Mouse (Mus musculus) stomach, postnatal 0 days (tissue): ENCODE data around the gene Rubcnl. TPM values are rescaled to one million over a fixed set of nuclear protein-coding genes. Genes with fewer than 3 reads are reported as not detected.
A peak's percentile ranks its signal among the peaks of the same experiment; 100 is the strongest.

Source experiments
- ATAC-seq: fragments of 200-750 bp; cut with Nextera tagmentation; 2 replicates; pipeline ENCODE4 v1.8.0; 2017; ENCODE audit not compliant: low FRiP score, low TSS enrichment
- DNase-seq: peaks from one replicate; pipeline ENCODE4 v3.0.0-alpha.2; 2016; ENCODE audit warnings: low spot score
- H3K27ac ChIP-seq: fragments of 300-500 bp; sonication (generic); replicated peaks from 2 replicates; pipeline ENCODE4 v1.5.1; 2014; ENCODE audit warnings: mild to moderate bottlenecking, control low read depth
- H3K27me3 ChIP-seq: fragments of 300-500 bp; sonication (generic); 2 replicates; pipeline ENCODE4 v1.6.1; 2014; ENCODE audit warnings: low read length; ENCODE audit not compliant: control insufficient read depth, insufficient read depth
- H3K36me3 ChIP-seq: fragments of 300-500 bp; sonication (generic); 2 replicates; pipeline ENCODE4 v1.6.1; 2014; ENCODE audit warnings: low read length, mixed read lengths; ENCODE audit not compliant: control insufficient read depth, insufficient read depth
- H3K4me1 ChIP-seq: fragments of 300-500 bp; sonication (generic); replicated peaks from 2 replicates; pipeline ENCODE4 v1.6.1; 2014; ENCODE audit warnings: antibody characterized with exemption; ENCODE audit not compliant: control insufficient read depth, insufficient read depth
- H3K4me2 ChIP-seq: fragments of 300-500 bp; sonication (generic); replicated peaks from 2 replicates; pipeline ENCODE4 v1.6.1; 2014; ENCODE audit warnings: low read depth, mild to moderate bottlenecking, control low read depth, moderate library complexity
- H3K4me3 ChIP-seq: fragments of 300-500 bp; sonication (generic); 2 replicates; pipeline ENCODE4 v1.5.1; 2014; ENCODE audit warnings: low read depth, low read length, control low read depth
- H3K9ac ChIP-seq: fragments of 300-500 bp; sonication (generic); 2 replicates; pipeline ENCODE4 v1.6.1; 2014; ENCODE audit warnings: mild to moderate bottlenecking, low read length, control low read depth, mixed read lengths
- H3K9me3 ChIP-seq: fragments of 300-500 bp; sonication (generic); 2 replicates; pipeline ENCODE4 v1.6.1; 2016; ENCODE audit warnings: low read length; ENCODE audit not compliant: control insufficient read depth
- CTCF ChIP-seq: IDR thresholded peaks from 2 replicates; pipeline ENCODE4 v1.5.1; 2016; ENCODE audit warnings: antibody characterized with exemption, low read depth, mild to moderate bottlenecking, moderate library complexity
- EP300 ChIP-seq: optimal IDR thresholded peaks from 2 replicates; pipeline ENCODE3; 2016; ENCODE audit warnings: antibody characterized with exemption
- WGBS: fragments of 180-500 bp; shearing (Covaris S2); extraction: QIAGEN DNeasy Blood & Tissue Kit; methylation state at CpG from one replicate; pipeline ENCODE4 v1.1.7; 2014; 5-methylcytosine and 5-hydroxymethylcytosine counted together
- polyA plus RNA-seq: library from polyadenylated mRNA; unstranded; fragments of >200 nt; fragmentation: Nextera tagmentation; extraction: Ambion mirVana; gene quantifications from 2 replicates; pipeline ENCODE4 v1.2.1, GENCODE M21; 2015

Rubcnl gene
- 0.23 and 0.27 TPM in 2 replicates for polyA plus RNA-seq

GRCm38 (mm10) chr14:75015856-75016714, at the start of gene Rubcnl:
TSS of gene Rubcnl (plus strand) at chr14:75016027.
- DNase-seq, result peak; percentile 78
- H3K9ac ChIP-seq, result peak within 1 kb of the TSS; percentile 66
- H3K27ac ChIP-seq, result no peak within 1 kb of the TSS
- no peaks in the 10 kb centered on the region for H3K27me3 ChIP-seq
- no peaks in the 10 kb centered on the region for H3K36me3 ChIP-seq
- H3K4me1 ChIP-seq, result no peaks in the 10 kb centered on the region
- H3K4me2 ChIP-seq, result peak within 1 kb of the TSS; percentile 93
- no peaks in the 10 kb centered on the region for H3K9me3 ChIP-seq
- 1% methylated on average over 49 of the region's 49 CpGs for WGBS
- TF ChIP-seq EP300, result no peak
- TF ChIP-seq CTCF, result peak; percentile 95
- peak within 1 kb of the TSS; percentile 61 for H3K4me3 ChIP-seq
- peak; percentile 49 for ATAC-seq

DNA sequence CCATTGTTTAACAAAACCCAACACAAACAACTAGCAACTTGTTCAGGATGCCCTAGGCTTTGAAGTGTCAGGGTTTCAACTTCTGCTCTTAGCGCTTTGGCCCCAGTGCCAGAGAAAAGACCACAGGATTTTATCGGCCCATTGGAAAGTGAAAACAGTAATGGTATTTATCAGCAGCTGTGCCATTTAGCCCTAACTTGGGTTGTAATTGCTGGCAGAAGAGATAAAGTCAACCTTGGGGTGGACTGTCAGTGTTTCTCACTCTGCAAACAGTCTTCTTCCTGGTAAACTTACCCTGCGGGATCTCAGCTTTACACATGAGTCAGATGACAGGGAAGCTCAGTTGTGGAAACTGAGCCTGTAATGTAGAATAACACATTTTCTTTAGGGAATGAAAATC, 43.6 kb upstream of the Rubcnl start:
- H3K4me2 ChIP-seq, result no peak overlapping the region
- ATAC-seq, result no peak
- 37% methylated on average over 3 of the region's 3 CpGs for WGBS

DNA sequence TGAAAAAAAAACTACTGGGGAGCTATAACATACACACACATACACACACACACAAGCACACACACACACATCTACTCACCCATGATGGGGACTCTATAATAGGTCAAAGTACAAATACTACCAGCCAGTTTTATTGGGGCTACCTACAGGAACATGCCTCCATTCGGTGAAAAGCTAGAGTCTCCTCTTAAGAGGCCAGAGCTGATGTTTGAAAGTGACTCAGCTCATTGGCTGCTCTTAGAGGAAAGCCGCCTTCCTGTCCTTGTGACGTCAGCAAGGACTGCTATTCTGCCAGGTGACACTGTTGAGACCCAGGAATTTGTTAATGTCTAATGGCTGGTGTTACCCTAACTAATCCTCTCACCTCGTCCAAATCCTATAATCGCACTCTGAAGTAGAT, 43.1 kb upstream of the Rubcnl start:
- TF ChIP-seq EP300 (no peak), CTCF (no peak)
- Histone ChIP-seq H3K4me1 (no peaks in the 10 kb centered on the region), H3K9ac (no peak overlapping the region), H3K27ac (no peak overlapping the region), H3K9me3 (no peaks in the 10 kb centered on the region), H3K4me3 (no peak overlapping the region), H3K27me3 (no peaks in the 10 kb centered on the region), H3K36me3 (no peaks in the 10 kb centered on the region), H3K4me2 (no peak overlapping the region)
- DNase-seq (no peak), ATAC-seq (no peak)
- 74% methylated on average over 5 of the region's 5 CpGs for WGBS

More for the DNA sequence above, 43.6 kb upstream of the Rubcnl start:
- H3K4me3 ChIP-seq, result no peak overlapping the region
- no peaks in the 10 kb centered on the region for H3K9me3 ChIP-seq
- H3K9ac ChIP-seq, result no peak overlapping the region
- no peaks in the 10 kb centered on the region for H3K36me3 ChIP-seq
- no peaks in the 10 kb centered on the region for H3K27me3 ChIP-seq
- TF ChIP-seq EP300 (no peak), CTCF (no peak)
- H3K4me1 ChIP-seq, result no peaks in the 10 kb centered on the region
- no peak overlapping the region for H3K27ac ChIP-seq
- DNase-seq, result no peak

DNA sequence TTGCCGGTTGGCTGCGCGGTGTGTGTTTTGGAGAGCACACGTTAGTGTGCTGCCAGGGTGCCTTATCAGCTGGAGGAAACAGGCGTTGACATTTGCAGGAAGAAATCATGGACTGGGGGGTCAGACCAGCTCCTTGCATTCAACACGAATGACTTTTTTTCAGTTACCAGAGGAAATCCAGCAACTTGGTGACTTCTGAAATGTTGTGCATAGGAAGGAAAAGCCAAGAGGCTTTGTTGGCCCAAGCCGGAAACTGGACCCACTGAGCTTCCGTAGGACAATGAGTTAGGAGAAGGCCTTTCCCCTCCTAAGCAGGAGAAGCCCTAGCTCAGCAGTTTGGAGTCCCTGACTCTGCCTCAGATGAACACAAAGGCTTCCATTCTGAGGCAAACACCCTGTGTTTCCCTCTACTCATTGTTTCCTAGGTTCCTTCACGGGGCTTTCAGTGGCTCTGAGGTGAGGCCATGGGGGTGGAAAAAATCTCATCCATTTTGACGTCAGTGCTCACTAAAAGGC, 41.6 kb upstream of the Rubcnl start:
- no peak for ATAC-seq
- DNase-seq, result no peak
- 63% methylated on average over 10 of the region's 10 CpGs for WGBS
- Histone ChIP-seq H3K9ac (no peak overlapping the region), H3K4me2 (no peak overlapping the region), H3K9me3 (no peaks in the 10 kb centered on the region), H3K4me1 (no peaks in the 10 kb centered on the region), H3K27ac (no peak overlapping the region), H3K36me3 (no peaks in the 10 kb centered on the region), H3K27me3 (no peaks in the 10 kb centered on the region), H3K4me3 (no peak overlapping the region)
- TF ChIP-seq EP300 (no peak), CTCF (no peak)

DNA sequence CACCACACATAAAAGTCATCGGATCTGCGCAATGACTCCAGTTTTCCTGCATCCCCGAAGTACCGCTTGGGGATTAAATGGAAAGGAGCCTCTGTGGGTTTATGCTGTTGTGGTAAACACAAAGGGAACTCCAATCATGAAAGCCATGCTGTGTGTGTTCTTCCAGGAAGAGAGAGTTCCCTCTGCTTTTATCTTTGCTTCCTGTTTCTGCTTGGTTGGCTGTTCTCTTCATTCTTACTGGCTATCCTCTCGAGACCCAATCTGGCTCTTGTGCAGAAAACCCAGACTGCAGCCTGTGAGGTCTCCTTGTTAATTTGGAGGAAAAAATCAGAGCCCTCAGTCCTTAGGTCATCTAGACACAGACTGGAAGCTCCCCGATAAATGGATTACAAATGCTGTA, 38.9 kb upstream of the Rubcnl start:
- no peak overlapping the region for H3K27ac ChIP-seq
- H3K4me3 ChIP-seq, result no peak overlapping the region
- WGBS, result 66% methylated on average over 6 of the region's 6 CpGs
- DNase-seq (no peak), ATAC-seq (no peak)
- no peaks in the 10 kb centered on the region for H3K9me3 ChIP-seq
- no peaks in the 10 kb centered on the region for H3K27me3 ChIP-seq
- no peak overlapping the region for H3K4me2 ChIP-seq
- no peaks in the 10 kb centered on the region for H3K4me1 ChIP-seq
- H3K36me3 ChIP-seq, result no peaks in the 10 kb centered on the region
- H3K9ac ChIP-seq, result no peak overlapping the region
- TF ChIP-seq EP300 (no peak), CTCF (no peak)

DNA sequence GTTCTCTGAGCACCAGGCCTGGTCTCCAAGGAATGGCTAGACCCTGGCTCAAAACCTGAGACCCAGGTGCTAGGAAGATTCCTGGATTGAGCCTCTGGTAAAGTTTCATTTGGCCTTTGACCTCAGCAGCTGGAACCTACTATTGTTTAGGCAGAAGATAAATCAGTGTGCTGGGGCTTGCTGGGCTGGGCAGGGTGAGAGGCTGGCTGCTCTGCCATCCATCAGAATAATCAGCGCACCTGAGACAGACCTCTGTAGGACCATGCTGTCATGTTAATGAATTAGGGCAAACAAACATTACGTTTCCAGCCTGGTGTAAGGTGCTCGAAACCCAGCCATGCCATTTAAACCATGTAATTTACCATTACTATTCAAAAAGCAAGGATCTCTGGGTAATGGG, 34.8 kb upstream of the Rubcnl start:
- Histone ChIP-seq H3K9ac (no peak overlapping the region), H3K9me3 (no peaks in the 10 kb centered on the region), H3K36me3 (no peaks in the 10 kb centered on the region), H3K4me1 (no peaks in the 10 kb centered on the region), H3K27me3 (no peaks in the 10 kb centered on the region), H3K4me3 (no peak overlapping the region), H3K27ac (no peak overlapping the region), H3K4me2 (no peak overlapping the region)
- ATAC-seq (no peak), DNase-seq (no peak)
- 45% methylated on average over 3 of the region's 3 CpGs for WGBS
- no peak for TF ChIP-seq EP300
- TF ChIP-seq CTCF, result no peak
